Mouse (Mus musculus): ENCODE measurements around the gene Rxfp2.

- TF ChIP-seq CTCF (IDR thresholded peaks at IDR 0.05; ENCODE audit: low read depth, low read length) (no peak), GATA2 (IDR thresholded peaks at IDR 0.05; ENCODE audit: borderline replicate concordance, low read depth, low read length) (no peak), GATA1 (IDR thresholded peaks at IDR 0.05; ENCODE audit: borderline replicate concordance, low read length) (no peak), POLR2AphosphoS5 (IDR thresholded peaks at IDR 0.05; ENCODE audit: insufficient replicate concordance, low read depth, low read length) (no peak)
Measured at GRCm38 (mm10) chr5:150022556-150022955, 4.1 kb downstream of the Rxfp2 start.

Measured in G1E (cell line).